Mouse (Mus musculus) G1E (cell line): ENCODE results near the gene Camkk2.

Experiments used
- CTCF ChIP-seq: IDR thresholded peaks from 2 replicates; pipeline ENCODE4 v1.5.1; 2012; ENCODE audit warnings: low read depth, low read length, inconsistent platforms, mixed read lengths
- GATA1 ChIP-seq: IDR thresholded peaks from 2 replicates; pipeline ENCODE4 v1.6.1; 2012; ENCODE audit warnings: borderline replicate concordance, low read length, inconsistent platforms, mixed read lengths
- GATA2 ChIP-seq: IDR thresholded peaks from 2 replicates; pipeline ENCODE4 v1.6.1; 2012; ENCODE audit warnings: low read depth, low read length, inconsistent platforms, borderline replicate concordance
- TAL1 ChIP-seq: conservative IDR thresholded peaks from 2 replicates; pipeline ENCODE4 v1.6.1; 2012; ENCODE audit warnings: low read depth, low read length, inconsistent platforms, mixed read lengths

- TF ChIP-seq CTCF (no peak), TAL1 (no peak), GATA2 (no peak), GATA1 (no peak)
Measured at GRCm38 (mm10) chr5:122769101-122769568, 10.1 kb downstream of the Camkk2 start.
